Mouse (Mus musculus): ENCODE results near the gene Nkd1. TPM values are rescaled to one million over a fixed set of nuclear protein-coding genes. Genes with fewer than 3 reads are reported as not detected.

Gene Nkd1
- polyA plus RNA-seq, 1 experiment from 2014 or later, result 66.9 TPM

DNA sequence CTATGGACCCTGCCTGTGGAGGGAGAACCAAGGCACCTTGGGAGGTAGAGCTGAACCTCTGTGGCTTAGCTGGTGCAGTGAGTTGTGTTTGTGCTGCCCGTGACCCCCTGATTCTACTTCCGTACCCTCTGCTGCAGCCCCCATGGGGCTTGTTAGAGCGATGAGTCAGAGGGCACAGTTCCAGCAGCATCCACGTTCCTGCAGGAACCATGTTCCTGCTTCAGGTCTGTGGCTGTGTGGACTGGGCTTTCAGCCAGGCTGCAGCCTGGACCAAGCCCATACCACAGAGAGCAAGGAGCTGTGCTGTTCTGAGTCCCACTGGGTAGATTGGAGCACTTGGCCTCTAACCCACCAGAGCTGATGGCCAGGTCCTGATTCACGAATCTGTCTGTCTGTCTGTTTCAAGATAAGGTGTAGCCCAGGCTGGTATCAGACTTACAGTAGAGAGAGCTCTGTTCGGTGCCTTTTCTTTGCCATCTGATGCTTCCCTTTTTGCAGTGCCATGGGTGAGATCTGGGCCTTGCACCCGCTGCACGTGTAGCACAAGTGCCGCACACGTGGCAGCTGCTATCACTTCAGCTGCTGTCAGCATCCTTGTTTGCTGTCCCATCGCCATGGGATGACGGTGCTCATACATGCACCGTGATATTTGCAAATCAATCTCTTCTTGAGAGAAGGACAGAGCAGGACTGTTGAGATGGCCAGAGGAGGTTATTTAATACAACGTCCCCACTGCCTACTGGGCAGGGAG lies 50.5 kb downstream of the Nkd1 start:
- H3K4me3 ChIP-seq (ENCODE audit: low read length), result no peak overlapping the region
- H3K9me3 ChIP-seq (ENCODE audit: low read length), result no peaks in the 10 kb centered on the region
- H3K36me3 ChIP-seq (ENCODE audit: insufficient read depth, low read length), result no peaks in the 10 kb centered on the region
- peak; percentile 3; the same call in 1 of the 2 replicates for ATAC-seq (ENCODE audit: low FRiP score, low TSS enrichment)
- H3K9ac ChIP-seq (replicated peaks; ENCODE audit: low read length), result peak overlapping the region; percentile 55; the same call in 1 of the 2 replicates
- 72% methylated on average over 14 of the region's 14 CpGs for WGBS
- peaks cover 87% of the 10 kb centered on the region for H3K4me1 ChIP-seq (ENCODE audit: insufficient read depth, low read length)
- H3K4me2 ChIP-seq (replicated peaks; ENCODE audit: low read depth, low read length), result no peak overlapping the region
- H3K27ac ChIP-seq (ENCODE audit: low read length), result peak overlapping the region; percentile 97
- no peaks in the 10 kb centered on the region for H3K27me3 ChIP-seq (ENCODE audit: insufficient read depth, low read length)

DNA sequence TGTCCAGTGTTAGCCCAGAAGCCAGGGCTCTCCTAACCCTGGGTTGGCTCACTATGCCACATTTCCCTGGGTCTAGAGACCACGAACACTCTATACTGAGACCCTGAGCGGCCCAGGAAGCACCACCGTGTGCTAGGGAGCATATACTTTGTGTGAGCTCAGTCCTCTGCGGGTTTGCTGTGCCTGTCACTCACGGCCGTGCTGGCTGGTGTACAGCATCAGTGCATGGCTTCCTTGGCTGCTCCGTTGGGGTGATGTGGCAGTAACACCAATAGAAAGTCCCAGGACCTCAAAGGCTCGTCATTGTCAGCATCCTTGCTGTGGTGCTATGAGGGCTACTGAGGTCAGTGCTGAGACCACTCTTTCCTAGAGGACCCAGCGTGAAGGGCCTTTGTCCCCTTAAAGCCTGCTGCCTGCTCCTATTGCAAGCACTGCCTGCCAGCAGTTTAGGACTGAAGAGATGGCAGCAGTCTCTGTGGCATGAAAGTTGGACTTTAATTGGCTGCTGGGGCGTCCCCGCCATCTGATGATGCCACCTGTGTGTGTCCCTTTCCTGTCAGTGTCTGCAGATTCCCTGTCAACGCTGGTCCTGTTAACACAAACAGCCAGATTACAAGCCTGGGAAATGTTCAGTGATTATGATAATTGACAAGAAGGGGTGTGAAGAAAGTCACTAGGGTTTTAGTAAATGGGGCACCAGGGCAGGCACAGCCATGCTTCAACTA lies 51.2 kb downstream of the Nkd1 start:
- H3K9me3 ChIP-seq (ENCODE audit: low read length), result no peaks in the 10 kb centered on the region
- no peak overlapping the region for H3K9ac ChIP-seq (replicated peaks; ENCODE audit: low read length)
- ATAC-seq (ENCODE audit: low FRiP score, low TSS enrichment), result no peak
- H3K4me2 ChIP-seq (replicated peaks; ENCODE audit: low read depth, low read length), result no peak overlapping the region
- peaks cover 82% of the 10 kb centered on the region for H3K4me1 ChIP-seq (ENCODE audit: insufficient read depth, low read length)
- no peaks in the 10 kb centered on the region for H3K36me3 ChIP-seq (ENCODE audit: insufficient read depth, low read length)
- H3K4me3 ChIP-seq (ENCODE audit: low read length), result no peak overlapping the region
- H3K27ac ChIP-seq (ENCODE audit: low read length), result peak overlapping the region; percentile 48; the same call in 1 of the 2 replicates
- H3K27me3 ChIP-seq (ENCODE audit: insufficient read depth, low read length), result no peaks in the 10 kb centered on the region
- 86% methylated on average over 12 of the region's 12 CpGs for WGBS

DNA sequence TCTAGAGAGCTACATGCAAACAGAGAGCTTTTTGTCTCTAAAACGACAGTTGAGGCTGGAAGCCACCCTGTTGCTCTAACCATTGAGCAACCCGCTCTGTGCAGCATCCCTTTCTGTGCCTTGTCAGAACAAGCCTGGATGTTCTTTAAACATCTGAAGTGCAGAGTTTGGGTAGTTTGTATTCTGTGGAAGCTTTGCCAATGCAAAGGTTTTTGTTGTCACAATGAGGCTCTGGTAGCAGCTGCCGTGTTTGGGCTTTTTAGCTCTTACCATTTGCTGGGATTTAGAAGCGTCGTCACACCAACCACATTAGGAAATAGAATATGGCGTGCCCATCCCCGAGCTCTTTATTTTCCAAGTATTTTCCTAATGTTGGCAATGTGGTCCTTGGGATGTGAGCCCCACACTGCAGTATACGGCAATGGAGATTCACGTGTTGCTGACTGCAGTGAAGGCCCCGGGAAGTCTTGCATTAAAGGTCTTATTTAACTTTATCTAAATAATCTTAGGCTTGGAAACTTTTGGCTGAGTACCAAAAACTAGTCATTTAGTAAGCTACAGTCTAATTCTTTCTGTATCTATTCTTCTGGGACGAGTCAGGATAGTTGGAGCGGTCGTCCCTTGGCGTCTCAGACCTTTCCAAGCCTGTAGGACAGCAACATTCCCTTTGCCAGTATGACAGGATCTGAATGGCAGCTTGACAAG lies 51.9 kb downstream of the Nkd1 start:
- Histone ChIP-seq H3K27ac (ENCODE audit: low read length) (no peak overlapping the region), H3K9ac (replicated peaks; ENCODE audit: low read length) (no peak overlapping the region), H3K36me3 (ENCODE audit: insufficient read depth, low read length) (no peaks in the 10 kb centered on the region), H3K9me3 (ENCODE audit: low read length) (no peaks in the 10 kb centered on the region), H3K27me3 (ENCODE audit: insufficient read depth, low read length) (no peaks in the 10 kb centered on the region), H3K4me1 (ENCODE audit: insufficient read depth, low read length) (peaks cover 82% of the 10 kb centered on the region), H3K4me3 (ENCODE audit: low read length) (no peak overlapping the region), H3K4me2 (replicated peaks; ENCODE audit: low read depth, low read length) (no peak overlapping the region)
- WGBS, result 77% methylated on average over 14 of the region's 14 CpGs
- ATAC-seq (ENCODE audit: low FRiP score, low TSS enrichment), result no peak

DNA sequence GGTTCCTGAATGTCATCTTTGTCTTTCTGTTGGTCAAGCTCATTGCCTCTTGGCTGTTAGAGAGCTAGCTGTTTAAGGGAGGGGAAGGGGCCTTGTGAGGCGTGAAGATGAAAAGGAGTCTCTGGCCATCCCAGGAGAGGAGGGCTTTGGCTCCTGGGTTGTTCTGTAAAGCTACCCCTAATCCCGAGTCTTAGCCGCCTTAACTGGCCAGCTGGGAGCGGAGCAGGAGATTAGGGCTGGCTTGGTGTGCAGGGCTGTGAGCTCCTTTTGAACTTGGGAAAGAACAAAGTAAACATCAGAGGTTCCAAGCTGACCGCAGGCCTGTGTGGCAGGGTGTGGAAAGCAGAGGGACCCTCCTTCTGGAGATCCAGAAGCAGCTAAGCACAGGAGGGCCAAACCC lies 53.8 kb downstream of the Nkd1 start:
- WGBS, result 76% methylated on average over 5 of the region's 5 CpGs
- no peak overlapping the region for H3K4me3 ChIP-seq (ENCODE audit: low read length)
- H3K4me2 ChIP-seq (replicated peaks; ENCODE audit: low read depth, low read length), result no peak overlapping the region
- H3K27ac ChIP-seq (ENCODE audit: low read length), result peak overlapping the region; percentile 39; the same call in 1 of the 2 replicates
- H3K27me3 ChIP-seq (ENCODE audit: insufficient read depth, low read length), result no peaks in the 10 kb centered on the region
- no peak overlapping the region for H3K9ac ChIP-seq (replicated peaks; ENCODE audit: low read length)
- ATAC-seq (ENCODE audit: low FRiP score, low TSS enrichment), result no peak
- peaks cover 83% of the 10 kb centered on the region for H3K4me1 ChIP-seq (ENCODE audit: insufficient read depth, low read length)
- H3K9me3 ChIP-seq (ENCODE audit: low read length), result no peaks in the 10 kb centered on the region
- no peaks in the 10 kb centered on the region for H3K36me3 ChIP-seq (ENCODE audit: insufficient read depth, low read length)

DNA sequence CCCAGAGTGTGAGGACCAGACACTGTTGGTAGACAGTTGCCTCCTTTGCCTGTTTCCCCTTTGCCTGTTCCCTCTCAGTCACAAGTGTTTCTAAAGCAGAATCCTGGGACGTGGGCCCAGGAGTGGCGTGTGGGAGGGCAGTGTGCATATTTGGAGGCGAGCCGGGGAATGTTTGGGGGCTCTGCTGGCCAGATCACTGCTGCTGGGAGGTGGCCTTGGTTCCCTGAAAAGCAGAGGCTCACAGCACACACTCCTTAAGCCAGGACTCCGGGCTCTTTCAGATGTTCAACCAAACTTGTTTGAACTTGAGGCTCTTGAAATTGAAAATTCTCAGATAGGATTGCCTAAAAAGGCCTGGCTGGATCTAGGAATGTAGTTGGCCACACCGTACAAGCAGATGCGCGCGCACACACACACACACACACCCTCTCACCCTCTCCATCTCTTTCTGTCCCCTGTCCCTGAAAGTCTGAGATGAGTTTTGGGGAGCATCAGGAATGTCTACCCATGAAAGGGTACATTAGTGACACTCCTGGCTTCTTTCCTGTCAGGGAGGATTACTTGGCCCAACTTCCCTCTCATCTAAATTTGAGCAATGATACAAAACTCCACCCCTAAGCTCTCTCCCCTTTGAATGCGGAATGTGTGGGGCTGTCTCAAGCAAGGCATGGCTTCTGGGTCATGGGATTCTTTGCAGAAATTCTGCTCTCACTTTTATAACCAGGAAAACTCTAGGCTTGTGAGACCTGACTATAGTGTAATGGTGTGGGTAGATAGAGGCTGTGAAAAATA lies 55.4 kb downstream of the Nkd1 start:
- Histone ChIP-seq H3K4me3 (ENCODE audit: low read length) (no peak overlapping the region), H3K36me3 (ENCODE audit: insufficient read depth, low read length) (no peaks in the 10 kb centered on the region), H3K4me1 (ENCODE audit: insufficient read depth, low read length) (peaks cover 76% of the 10 kb centered on the region), H3K27me3 (ENCODE audit: insufficient read depth, low read length) (no peaks in the 10 kb centered on the region), H3K9me3 (ENCODE audit: low read length) (no peaks in the 10 kb centered on the region), H3K4me2 (replicated peaks; ENCODE audit: low read depth, low read length) (no peak overlapping the region), H3K27ac (ENCODE audit: low read length) (peak overlapping the region; percentile 83), H3K9ac (replicated peaks; ENCODE audit: low read length) (peak overlapping the region; percentile 29; the same call in 1 of the 2 replicates)
- ATAC-seq (ENCODE audit: low FRiP score, low TSS enrichment), result no peak
- 56% methylated on average over 10 of the region's 10 CpGs for WGBS

DNA sequence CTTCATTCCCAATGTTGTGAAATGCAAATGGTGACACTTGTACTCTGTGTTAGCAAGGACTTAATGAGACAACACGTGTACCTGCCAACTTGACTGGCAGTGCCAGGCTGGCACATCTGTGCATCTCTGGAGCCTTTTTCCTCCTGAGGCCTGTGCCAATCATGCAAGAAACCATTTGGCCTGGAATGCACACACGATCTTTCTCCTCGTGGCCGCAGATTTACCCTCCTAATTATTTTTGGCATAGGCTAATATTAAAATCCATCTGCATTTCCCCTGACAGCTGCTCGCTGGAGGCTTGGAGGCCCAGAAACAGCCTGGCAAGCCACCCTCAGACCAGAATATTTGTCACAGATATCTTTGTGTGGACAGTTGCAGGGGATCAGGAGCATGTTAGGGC lies 56.5 kb downstream of the Nkd1 start:
- no peak overlapping the region for H3K4me3 ChIP-seq (ENCODE audit: low read length)
- H3K4me2 ChIP-seq (replicated peaks; ENCODE audit: low read depth, low read length), result no peak overlapping the region
- peak overlapping the region; percentile 84 for H3K27ac ChIP-seq (ENCODE audit: low read length)
- no peaks in the 10 kb centered on the region for H3K36me3 ChIP-seq (ENCODE audit: insufficient read depth, low read length)
- no peak for ATAC-seq (ENCODE audit: low FRiP score, low TSS enrichment)
- no peaks in the 10 kb centered on the region for H3K9me3 ChIP-seq (ENCODE audit: low read length)
- no peaks in the 10 kb centered on the region for H3K27me3 ChIP-seq (ENCODE audit: insufficient read depth, low read length)
- 76% methylated on average over 5 of the region's 5 CpGs for WGBS
- H3K9ac ChIP-seq (replicated peaks; ENCODE audit: low read length), result no peak overlapping the region
- peaks cover 65% of the 10 kb centered on the region for H3K4me1 ChIP-seq (ENCODE audit: insufficient read depth, low read length)

DNA sequence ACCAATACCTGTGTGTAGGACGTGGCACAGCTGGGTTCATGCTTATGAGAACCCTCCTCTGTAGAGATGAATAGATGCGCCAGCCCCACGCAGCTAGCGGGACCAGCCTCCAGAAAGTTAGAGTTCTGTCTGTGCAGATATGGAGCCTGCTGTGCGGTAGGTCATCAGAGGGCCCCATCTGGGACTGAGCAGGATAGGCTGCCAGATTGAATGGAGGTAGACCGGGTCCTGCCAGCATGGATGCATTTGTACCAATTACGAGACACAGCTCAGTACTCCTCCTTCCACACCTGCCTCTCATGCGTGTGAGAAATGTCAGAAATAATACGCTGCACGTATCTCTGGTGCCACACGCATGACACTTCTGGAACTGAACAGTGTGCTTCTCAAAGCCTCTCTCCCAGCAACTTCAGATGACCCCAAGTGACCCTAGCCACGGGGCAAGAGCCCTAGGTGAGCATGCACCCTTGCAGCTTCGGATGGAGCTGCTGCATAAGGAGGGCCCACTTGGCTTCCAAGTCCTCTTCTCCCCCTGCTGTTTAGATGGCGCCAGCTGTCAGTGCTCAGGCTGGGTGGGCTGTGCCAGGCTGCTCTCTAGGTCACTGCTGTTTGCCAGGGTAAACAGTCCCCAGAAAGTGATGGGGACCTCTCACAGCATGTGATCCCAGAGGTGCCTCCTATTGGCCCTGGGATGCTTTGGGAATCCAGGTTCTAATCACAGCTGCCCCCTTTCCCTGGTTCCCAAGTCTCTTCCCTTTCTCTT lies 57.4 kb downstream of the Nkd1 start:
- Histone ChIP-seq H3K4me3 (ENCODE audit: low read length) (no peak overlapping the region), H3K4me2 (replicated peaks; ENCODE audit: low read depth, low read length) (no peak overlapping the region), H3K9ac (replicated peaks; ENCODE audit: low read length) (no peak overlapping the region), H3K27ac (ENCODE audit: low read length) (peak overlapping the region; percentile 84), H3K27me3 (ENCODE audit: insufficient read depth, low read length) (no peaks in the 10 kb centered on the region), H3K36me3 (ENCODE audit: insufficient read depth, low read length) (no peaks in the 10 kb centered on the region), H3K9me3 (ENCODE audit: low read length) (no peaks in the 10 kb centered on the region), H3K4me1 (ENCODE audit: insufficient read depth, low read length) (peaks cover 61% of the 10 kb centered on the region)
- peak; percentile 71 for ATAC-seq (ENCODE audit: low FRiP score, low TSS enrichment)
- WGBS, result 65% methylated on average over 14 of the region's 14 CpGs

DNA sequence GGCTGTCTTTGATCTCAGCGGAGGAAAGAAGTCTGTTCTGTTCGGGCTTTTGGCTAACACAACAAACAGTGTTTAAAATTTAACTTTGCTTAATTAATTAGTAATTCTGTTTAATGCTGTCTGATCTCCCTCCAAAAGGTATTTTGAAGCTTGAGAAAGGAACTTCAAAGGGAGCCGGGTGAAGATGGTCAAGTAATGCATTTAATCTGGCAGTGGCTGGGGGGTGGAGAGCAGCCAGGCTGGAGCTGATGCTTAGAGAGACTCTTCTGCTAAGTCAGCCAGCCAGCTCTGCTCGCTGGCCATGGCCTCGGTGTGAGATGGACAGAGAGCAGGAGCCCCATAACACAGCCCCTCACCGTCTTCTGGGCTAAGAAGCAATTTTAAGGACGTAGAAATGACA lies 58.1 kb downstream of the Nkd1 start:
- 25% methylated on average over 7 of the region's 7 CpGs for WGBS
- peak; percentile 61 for ATAC-seq (ENCODE audit: low FRiP score, low TSS enrichment)

More for the DNA sequence above, 58.1 kb downstream of the Nkd1 start:
- Histone ChIP-seq H3K9me3 (ENCODE audit: low read length) (no peaks in the 10 kb centered on the region), H3K9ac (replicated peaks; ENCODE audit: low read length) (peak overlapping the region; percentile 22; the same call in 1 of the 2 replicates), H3K27ac (ENCODE audit: low read length) (peak overlapping the region; percentile 84), H3K4me3 (ENCODE audit: low read length) (no peak overlapping the region), H3K4me2 (replicated peaks; ENCODE audit: low read depth, low read length) (no peak overlapping the region), H3K27me3 (ENCODE audit: insufficient read depth, low read length) (no peaks in the 10 kb centered on the region), H3K36me3 (ENCODE audit: insufficient read depth, low read length) (no peaks in the 10 kb centered on the region), H3K4me1 (ENCODE audit: insufficient read depth, low read length) (peaks cover 61% of the 10 kb centered on the region)

Measured in kidney, embryonic 16.5 days (tissue).